Mouse (Mus musculus) adrenal gland (tissue): ENCODE results near the gene Ercc2.

Experiments
- intact Hi-C: fragments of 180-260 bp; cut with DNase I; formaldehyde crosslinking; loops from one replicate; pipeline ENCODE4 v1.15.1; 2025
- long read RNA-seq, 2 experiments: library from polyadenylated mRNA; unstranded; transcript quantifications; one replicate each; pipeline ENCODE4 v2.0.0; 2020; ENCODE audit warnings: borderline replicate concordance in 1 of 2; ENCODE audit not compliant: insufficient replicate concordance in 1 of 2

Ercc2 gene
- long read RNA-seq, experiment 1, partial matches to known transcripts: 0 of 5 reads
- long read RNA-seq, experiment 1, other reads (novel, unspliced or antisense): 2 of 5 reads
- long read RNA-seq, experiment 2, partial matches to known transcripts: 0 of 2 reads
- long read RNA-seq, experiment 2, other reads (novel, unspliced or antisense): 1 of 2 reads

DNA sequence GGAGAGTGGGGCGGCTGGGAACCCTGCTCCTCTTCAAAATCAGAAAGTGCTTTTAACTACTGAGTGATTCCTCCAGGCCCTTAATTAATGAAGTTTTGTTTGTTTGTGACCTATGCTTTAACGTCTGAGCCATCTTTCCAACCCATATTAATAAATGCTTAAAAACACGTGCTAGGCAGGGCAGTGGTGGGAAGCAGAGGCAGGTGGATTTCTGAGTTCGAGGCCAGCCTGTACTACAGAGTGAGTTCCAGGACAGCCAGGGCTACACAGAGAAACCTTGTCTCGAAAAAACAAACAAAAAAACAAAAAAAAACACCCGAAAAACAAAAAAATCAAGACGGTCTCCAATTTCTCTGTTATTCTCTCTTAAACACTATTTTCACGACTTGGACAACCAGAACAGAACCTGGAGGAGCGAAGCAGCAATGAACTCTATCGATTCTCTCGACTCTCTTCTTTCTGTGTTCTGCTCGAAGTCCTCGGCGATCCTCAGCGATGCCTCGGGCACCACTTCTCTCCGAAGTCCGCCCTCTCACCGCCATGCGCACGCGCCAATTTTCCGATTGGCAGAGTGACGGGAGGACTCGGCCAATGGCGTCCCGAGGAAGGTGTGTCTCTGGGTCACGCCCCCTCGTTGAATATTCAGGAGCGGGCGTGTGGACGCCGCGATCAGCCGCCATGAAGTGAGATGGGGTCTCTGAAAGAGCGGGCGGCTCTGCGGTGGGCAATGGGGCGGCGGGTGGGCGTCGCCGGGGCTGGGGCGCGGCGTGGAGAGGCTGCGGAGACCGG is at the start of gene Ercc2:
Gene Ercc2 (plus strand): TSS at position 634 of the 789 bp plus-strand sequence.
- intact Hi-C loops: no loop called here

GRCm38 (mm10) chr7:19332709-19333352 is 49.0 kb upstream of the Ercc2 start:
- intact Hi-C loops: no loop called here

DNA sequence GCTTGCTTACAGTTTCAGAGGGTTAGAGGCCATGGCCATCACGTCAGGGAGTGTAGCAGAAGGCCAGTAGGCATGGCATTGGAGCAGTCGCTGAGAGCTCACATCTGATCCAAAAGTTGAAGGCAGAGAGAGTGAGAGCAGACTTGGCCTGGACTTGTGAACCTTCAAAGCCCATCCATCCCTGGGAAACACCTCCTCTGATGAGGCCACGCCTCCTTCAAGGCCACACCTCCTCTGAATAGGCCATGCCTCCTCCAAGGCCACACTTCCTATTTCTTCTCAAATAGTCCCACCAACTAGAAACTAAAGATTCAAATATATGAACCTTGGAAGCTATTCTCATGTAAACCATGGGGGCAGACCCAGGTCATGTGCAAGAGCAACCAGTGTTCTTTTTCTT is 46.2 kb upstream of the Ercc2 start:
- intact Hi-C loops: no loop called here

GRCm38 (mm10) chr7:19337122-19337521 is 44.7 kb upstream of the Ercc2 start:
- intact Hi-C loops: no loop called here

GRCm38 (mm10) chr7:19338060-19338459 is 43.8 kb upstream of the Ercc2 start:
- intact Hi-C loops: no loop called here

DNA sequence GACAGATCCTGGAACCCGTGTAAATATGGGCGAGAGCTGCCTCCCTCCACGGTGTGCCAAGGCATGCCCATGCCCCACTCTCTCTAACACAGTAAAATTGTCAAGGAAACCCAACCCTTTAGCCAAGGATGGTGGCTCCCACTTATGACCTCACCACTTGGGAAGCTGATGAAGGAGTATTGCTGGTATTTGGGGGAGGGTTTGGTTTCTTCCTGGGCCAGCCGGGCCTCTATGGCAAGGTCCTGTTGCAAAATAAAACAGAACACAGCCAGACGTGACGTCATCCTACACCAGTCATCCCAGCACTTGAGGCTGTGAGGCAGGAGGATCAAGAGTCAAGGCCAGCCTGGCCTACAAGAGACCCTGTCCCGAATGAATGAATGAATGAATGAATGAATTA is 43.2 kb upstream of the Ercc2 start:
- intact Hi-C loops: no loop called here

DNA sequence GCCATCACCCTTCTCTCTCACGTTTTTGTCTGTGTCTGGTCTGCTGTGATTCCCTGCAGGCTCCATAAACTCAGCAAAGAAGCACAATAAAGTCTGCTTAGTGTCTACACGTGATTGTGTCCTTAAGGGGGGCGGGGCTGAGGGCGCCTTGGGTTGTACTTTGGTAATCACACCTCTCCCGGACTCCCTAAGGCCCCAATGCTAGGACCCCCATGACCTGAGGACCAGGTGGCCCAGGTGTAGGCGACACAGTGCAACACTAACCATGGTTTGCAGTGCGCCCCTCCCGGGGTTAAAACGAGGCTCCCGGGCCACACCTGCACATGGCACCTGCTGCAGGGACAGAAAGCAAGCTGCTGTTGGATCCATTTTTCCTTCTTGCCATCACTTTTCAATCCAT is 40.6 kb upstream of the Ercc2 start:
- intact Hi-C loops: loop anchor here (10.0 kb wide), 1 partner anchor 106 kb away; no protein-coding TSS in a partner anchor

DNA sequence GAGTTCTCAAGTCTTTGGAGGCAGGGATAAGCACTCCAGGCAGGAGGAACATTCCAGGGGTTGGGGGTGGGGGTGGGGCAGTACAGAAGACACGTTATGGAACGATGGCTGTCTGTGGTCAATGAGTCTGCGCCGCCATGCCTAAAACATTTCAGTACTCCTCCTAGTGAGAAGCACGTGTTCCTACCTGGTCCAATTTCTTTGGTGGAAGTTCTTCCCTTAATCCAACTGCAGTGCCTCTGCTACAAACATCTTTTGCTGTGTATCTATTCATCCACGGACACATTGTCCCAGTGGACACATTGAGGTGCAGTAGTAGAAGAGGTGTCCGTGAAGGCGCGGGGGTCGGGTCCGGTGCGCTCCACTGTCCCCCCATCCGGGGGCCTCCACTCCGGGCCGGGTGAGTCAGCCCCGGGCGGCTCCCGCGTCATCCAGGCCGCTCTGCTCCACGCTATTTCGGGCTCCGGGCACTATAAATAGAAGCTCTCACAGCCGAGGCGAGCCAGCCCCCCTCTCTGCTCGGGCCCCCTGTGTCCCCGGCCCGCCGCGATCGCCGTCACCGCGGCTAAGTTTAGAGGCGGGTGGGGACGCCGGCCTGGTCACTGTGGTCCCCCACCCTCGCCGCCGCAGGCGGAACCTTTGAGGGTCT is 39.9 kb upstream of the Ercc2 start:
- intact Hi-C loops: loop anchor here (1.0 to 10.0 kb wide), 2 partner anchors 42 to 107 kb away; no protein-coding TSS in a partner anchor

GRCm38 (mm10) chr7:19342481-19343027 is 39.3 kb upstream of the Ercc2 start:
- intact Hi-C loops: loop anchor here (1.0 to 10.0 kb wide), 2 partner anchors 42 to 108 kb away; no protein-coding TSS in a partner anchor

DNA sequence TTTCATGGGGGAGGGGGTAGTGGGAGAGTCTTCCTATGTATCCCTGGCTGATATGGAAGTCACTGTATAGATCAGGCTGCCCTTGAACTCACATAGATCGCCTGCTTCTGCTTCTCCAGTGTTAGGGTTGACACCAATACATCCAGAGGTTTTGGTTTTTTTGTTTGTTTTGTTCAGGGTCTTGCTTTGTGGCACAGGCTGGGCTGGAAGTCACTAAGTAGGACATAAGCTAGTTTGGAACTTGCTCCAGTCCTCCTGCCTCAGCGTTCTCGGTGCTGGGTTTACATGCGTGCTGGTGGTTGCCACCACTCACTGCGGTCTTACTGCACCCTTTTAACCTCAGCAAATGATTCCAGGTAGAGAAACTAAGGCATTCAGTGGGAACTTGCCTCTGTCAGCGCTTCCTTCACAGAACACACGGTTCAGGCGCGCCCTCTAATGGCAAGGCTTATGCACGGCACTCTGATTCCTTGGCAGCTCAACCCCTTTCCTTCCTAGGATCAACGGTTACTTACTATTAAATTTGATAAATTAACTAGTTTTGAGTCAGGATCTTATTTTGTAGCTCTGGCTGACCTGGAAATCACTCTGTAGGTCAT is 38.5 kb upstream of the Ercc2 start:
- intact Hi-C loops: loop anchor here (10.0 kb wide), 1 partner anchor 109 kb away; no protein-coding TSS in a partner anchor

- intact Hi-C loops: loop anchor here (10.0 kb wide), 1 partner anchor 110 kb away; no protein-coding TSS in a partner anchor
Measured at GRCm38 (mm10) chr7:19344237-19344847, 37.5 kb upstream of the Ercc2 start, which contains the start of gene Ercc1. Ercc1 (plus strand) TSS chr7:19344778.

DNA sequence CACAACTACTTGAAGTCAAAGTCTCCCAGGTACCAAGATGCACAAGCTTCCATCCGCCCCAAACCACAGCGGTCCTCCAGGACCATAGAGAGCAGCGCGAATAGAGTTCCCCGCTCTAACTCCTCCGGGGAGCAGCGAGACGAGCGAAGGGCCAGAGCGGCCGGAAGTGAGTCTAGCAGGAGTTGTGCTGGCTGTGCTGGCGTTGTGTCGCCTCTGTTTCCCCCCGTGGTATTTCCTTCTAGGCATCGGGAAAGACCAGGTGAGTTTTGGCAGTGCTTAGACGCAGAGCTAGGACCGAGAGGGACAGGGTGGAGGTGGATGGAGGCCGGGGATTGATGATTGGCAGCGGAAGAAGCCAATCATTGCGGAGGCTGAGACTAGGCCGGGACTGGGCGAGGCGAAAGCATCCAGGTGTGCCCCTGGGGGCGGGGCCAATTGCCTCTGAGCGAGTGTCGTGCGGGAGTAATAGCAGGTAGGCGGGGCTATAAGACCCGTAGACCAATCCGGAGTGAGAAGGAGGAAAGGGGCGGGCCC is 36.8 kb upstream of the Ercc2 start:
- intact Hi-C loops: loop anchor here (10.0 kb wide), 1 partner anchor 110 kb away; no protein-coding TSS in a partner anchor

DNA sequence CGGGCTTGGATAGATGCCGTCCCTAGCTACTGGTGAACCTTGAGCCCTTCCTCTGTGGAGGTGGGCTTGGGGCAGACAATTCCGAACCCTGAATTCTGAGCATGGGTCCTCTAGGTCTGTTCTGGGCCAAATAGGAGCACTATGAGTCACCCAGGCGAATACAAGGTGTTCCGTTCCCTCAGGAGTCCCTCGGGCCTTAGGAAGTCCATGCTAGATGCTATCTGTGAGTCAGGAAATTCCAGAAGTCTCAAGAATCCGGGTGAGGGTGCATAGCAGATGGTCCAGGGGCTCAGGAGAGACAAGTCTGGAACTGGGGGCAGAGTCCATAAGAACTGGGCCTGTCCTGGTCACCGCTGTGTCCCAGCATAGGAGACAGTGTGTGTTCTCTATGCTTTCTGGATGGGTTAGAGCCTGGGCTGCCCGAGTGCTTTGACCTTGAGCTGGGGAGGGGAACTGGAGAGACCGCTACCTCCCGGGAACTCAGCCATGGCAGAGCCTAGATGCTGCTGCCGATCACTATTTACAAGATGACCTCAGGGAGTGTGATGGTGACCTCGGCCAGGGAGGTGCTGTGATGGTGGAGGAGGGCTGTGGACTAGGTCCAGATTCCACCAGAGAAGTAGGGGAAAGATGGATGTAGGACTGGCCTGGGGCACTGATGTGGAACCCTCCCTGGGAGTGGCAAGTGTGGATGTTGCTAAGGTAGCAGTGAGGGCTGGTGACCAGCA is 32.5 kb upstream of the Ercc2 start:
- intact Hi-C loops: loop anchor here (10.0 kb wide), 1 partner anchor 115 kb away; no protein-coding TSS in a partner anchor

DNA sequence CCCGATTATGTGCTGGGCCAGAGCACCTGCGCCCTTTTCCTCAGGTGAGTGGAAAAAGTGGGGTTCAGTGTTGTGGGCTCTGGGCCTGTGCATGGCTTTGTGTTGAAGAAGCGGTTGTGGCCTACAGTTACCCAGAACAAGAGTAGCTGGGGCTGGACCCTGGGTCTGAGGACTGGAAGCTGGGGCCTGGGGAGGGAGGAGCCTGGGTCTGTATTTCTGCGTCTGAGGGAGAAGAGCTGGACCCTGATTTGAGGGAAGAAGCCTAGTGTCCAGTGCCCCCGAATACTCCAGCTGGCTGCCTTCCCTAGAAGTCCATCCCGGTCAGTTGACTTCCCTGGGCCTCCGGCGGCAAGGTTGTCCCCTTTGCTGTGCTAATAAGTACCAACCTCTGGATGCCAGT is 31.6 kb upstream of the Ercc2 start:
- intact Hi-C loops: no loop called here

- intact Hi-C loops: no loop called here
Measured at GRCm38 (mm10) chr7:19354991-19355390, 26.8 kb upstream of the Ercc2 start.

DNA sequence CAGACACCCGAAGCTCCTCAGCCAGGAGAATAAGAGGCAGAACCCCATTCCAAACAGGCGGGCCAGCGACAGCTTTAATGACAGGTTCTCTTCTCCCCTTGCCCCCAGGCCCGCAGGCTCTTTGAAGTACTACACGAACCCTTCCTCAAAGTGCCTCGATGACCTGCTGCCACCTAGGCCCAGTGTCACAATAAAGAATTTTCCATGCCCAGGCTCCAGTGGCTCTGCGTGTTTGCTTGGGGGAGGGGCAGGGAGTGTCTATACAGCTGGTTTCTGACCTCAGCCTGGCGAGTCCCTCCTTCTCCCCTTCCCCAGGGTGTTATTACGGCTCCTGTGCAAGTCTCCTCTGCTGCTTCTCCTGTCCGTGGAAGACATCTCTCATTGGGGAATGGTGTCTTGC is 25.5 kb upstream of the Ercc2 start:
- intact Hi-C loops: no loop called here

GRCm38 (mm10) chr7:19357381-19358375 is 24.1 kb upstream of the Ercc2 start:
- intact Hi-C loops: no loop called here

DNA sequence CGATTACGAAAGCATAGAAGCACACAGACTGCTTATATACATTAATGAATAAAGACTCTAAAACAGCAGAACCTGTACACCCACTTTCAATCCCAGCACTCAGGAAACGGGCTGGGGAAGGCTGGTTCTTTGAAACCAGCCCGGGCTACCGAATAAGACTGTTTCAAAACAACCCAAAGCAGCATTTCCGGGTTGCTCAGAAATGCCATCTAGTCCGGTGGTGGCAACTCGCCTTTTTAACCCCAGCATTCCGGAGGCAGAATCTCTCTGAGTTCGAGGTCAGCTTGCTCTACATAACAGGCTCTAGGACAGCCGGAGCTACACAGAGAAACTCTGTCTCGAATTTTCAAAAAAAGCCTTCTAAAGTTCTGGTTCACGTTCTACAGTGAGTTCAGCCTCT is 23.2 kb upstream of the Ercc2 start:
- intact Hi-C loops: no loop called here
